Mouse (Mus musculus) layer of hippocampus, adult 2 months (tissue): Measurements from ENCODE around the gene Hoxb4. TPM values are rescaled to one million over a fixed set of nuclear protein-coding genes. Genes with fewer than 3 reads are reported as not detected.

Experiments
- DNase-seq, 2 experiments: peaks; one replicate each; pipeline ENCODE4 v3.0.0; 2022; ENCODE audit warnings: low spot score in 2 of 2
- H3K27ac ChIP-seq: fragments of 200-600 bp; 2 replicates; pipeline ENCODE4 v1.8.1; 2022
- H3K4me3 ChIP-seq: fragments of 200-600 bp; 2 replicates; pipeline ENCODE4 v1.8.1; 2022; ENCODE audit warnings: mild to moderate bottlenecking
- CTCF ChIP-seq: fragments of 200-600 bp; conservative IDR thresholded peaks from 2 replicates; pipeline ENCODE4 v1.8.1; 2022; ENCODE audit warnings: antibody characterized with exemption, mild to moderate bottlenecking, moderate library complexity
- microRNA-seq, 2 experiments: library from miRNA; unstranded; fragments of <30 nt; microRNA quantifications; one replicate each; pipeline ENCODE4 v1.2.0; 2021
- total RNA-seq, 2 experiments: library from RNA; stranded (reverse); gene quantifications; 2 replicates each; pipeline ENCODE4 v1.2.3; 2021

The Hoxb4 gene
- total RNA-seq, 2 experiments from 2014 or later, result not detected

DNA sequence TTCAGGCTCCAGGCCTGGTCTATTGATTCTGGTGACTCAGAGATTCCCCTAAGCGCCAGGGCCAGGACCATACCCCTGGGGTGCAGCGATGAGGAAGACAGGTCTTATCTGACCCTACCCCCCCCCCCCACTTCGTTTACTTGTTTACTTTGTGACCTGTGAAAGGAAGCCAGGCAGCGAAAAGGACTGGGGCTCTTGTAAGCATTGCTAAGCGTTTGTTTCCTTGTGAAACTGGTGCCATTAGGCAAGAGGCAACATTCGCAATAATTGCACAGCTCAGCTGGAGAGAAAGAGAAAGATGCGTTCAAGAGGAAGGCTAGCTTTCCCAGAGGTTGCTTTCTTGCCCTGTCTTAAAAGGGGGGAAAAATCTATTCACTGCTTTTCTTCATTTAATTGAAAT, 51.1 kb downstream of the Hoxb4 start:
- no peak overlapping the region for H3K4me3 ChIP-seq
- no peak overlapping the region for H3K27ac ChIP-seq
- no peak for DNase-seq
- no peak for TF ChIP-seq CTCF

Small RNA genes lying within 50 kb of the gene (microRNA-seq; reads per million reads assigned to microRNA genes)
- gene Mir10a, result 11.6 to 11.8 reads per million in 2 experiments

Other genes with a start within 250 kb of the Hoxb4 start
- gene Atp5g1, start 242.6 kb upstream of the Hoxb4 start, total RNA-seq, result 100 to 1,000 TPM; 409 to 414 TPM
- gene Calcoco2, start 206.3 kb upstream of the Hoxb4 start, total RNA-seq, result not detected
- gene Ttll6, start 184.5 kb upstream of the Hoxb4 start, total RNA-seq, result under 1 TPM; 0.22 to 0.46 TPM
- gene Hoxb13, start 124.0 kb upstream of the Hoxb4 start, total RNA-seq, result not detected
- not detected for gene Hoxb9, start 46.8 kb upstream of the Hoxb4 start, total RNA-seq
- gene Hoxb8, start 36.4 kb upstream of the Hoxb4 start, total RNA-seq, result not detected
- not detected for gene Hoxb7, start 31.6 kb upstream of the Hoxb4 start, total RNA-seq
- gene Hoxb6, start 25.8 kb upstream of the Hoxb4 start, total RNA-seq, result not detected
- gene Hoxb5, start 14.9 kb upstream of the Hoxb4 start, total RNA-seq, result not detected
- not detected for gene Hoxb3, start 5.1 kb downstream of the Hoxb4 start, total RNA-seq
- not detected for gene Hoxb2, start 32.3 kb downstream of the Hoxb4 start, total RNA-seq
- gene Hoxb1, start 47.5 kb downstream of the Hoxb4 start, total RNA-seq, result not detected
- gene Skap1, start 146.3 kb downstream of the Hoxb4 start, total RNA-seq, result 1 to 10 TPM; 1.0 to 1.2 TPM